Mouse (Mus musculus) liver, adult 2 months (tissue): ENCODE data around the gene Nmt1.

Source experiments
- CTCF ChIP-seq: fragments of 200-500 bp; IDR thresholded peaks from 2 replicates; pipeline ENCODE4 v1.5.1; 2011; ENCODE audit warnings: low read depth, low read length, control low read depth
- POLR2A ChIP-seq: fragments of 200-500 bp; IDR thresholded peaks from 2 replicates; pipeline ENCODE4 v1.6.1; 2011; ENCODE audit warnings: low read length, control low read depth; ENCODE audit not compliant: insufficient read depth; ENCODE audit errors: extremely low read depth

DNA sequence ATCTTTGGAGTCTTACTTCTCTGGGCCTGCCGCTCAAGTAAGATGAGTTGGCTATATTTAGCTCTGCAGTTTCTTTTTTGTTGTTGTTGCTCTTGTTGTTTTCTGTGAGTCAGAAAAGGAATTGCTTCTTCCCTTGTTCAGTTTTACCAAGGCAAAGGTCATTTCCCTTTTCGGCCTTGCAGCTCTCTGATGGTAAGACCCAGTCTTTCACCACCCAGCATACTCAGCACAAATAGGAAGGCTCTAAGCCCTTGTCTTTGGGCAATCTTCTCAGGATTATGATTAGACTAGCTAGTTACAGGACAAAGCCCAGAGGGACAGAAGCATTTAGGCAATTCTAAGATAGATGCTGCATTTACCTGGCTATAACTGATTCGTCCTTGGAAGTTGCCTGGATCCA lies 1.1 kb upstream of the Nmt1 start:
- no peak for TF ChIP-seq CTCF
- no peak for TF ChIP-seq POLR2A
